Mouse (Mus musculus): ENCODE results near the gene Iqschfp.

The Iqschfp gene

GRCm38 (mm10) chr3:68572249-68573225 is 680.5 kb downstream of the Iqschfp start:
- DNase-seq (ENCODE audit: low spot score in 2 of 2), result no peak

DNA sequence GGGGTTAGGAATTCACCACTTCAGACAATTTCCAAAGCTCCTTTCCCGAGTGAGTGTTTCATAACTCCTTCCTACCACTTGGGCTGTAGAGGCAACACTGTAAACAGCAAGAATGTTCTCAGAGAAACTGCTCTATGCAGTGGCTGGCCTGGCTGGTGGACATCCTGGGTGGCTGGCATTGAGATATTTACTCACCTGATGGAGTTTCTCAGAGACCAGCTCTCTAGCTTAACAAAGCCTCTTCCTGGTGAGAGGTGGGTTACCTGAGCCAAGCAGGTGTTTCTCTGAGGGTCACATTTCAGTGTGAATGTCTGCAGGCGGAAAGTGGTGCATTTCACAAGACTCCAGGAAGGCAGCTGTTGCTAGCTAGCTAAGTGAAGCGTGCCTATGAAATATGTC is 681.2 kb downstream of the Iqschfp start:
- no peak for DNase-seq (ENCODE audit: low spot score in 2 of 2)

- DNase-seq (ENCODE audit: low spot score in 2 of 2), result no peak
These were observed 682.1 kb downstream of the Iqschfp start for GRCm38 (mm10) chr3:68574097-68574496.

DNA sequence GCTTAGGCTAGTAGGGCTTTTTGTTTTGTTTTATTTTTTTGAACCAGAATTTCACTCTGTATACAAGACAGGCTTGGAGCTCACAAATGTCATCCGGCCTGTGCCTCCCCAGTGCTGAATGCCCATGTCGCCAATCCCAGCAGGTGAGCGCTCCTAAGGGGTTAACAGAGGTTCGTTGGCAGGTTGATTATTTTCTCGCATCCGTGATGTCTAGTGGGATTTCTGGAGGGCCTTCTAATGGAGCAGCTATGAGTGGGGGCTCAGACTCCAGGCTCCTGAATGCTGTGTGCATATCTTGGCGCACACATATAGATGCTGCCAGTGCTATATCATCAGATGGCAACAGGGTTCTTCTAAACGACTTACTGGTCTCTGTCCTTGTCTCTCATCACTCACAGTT is 682.5 kb downstream of the Iqschfp start:
- no peak for DNase-seq (ENCODE audit: low spot score in 2 of 2)

DNA sequence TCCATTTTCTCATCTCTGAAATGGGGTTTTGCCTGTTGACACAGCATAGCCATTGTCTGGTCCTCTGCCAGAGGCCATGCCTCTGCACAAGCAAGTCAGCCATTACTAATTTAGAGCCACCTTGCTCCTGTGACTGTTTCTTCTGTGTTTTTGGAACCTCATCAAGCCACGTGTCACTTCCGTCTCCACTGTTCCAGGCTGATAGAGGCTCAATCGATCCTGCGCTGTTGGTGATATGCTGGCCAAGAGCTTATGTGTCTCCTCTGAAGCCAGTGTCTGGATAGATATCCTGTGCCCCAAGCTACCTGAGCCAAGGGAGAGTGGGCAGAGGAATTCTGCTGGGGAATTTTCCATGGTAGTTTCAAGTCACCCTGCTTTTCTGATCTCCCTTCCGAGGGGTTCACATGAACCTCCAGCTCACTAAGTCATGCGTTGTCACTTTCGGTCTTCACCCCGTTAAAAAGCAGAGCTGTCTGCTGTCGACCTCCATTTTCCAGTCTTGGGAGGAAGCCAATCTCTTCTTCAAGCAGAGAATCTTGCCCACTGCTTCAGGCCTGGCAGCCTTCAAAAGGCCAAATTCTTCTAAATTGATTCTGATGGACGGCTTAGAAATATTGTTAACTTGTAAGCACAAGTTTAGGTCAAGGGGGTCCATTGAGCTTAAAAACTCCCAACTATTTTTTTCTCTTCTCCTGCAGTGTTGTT is 683.8 kb downstream of the Iqschfp start:
- DNase-seq (ENCODE audit: low spot score in 2 of 2), result no peak

DNA sequence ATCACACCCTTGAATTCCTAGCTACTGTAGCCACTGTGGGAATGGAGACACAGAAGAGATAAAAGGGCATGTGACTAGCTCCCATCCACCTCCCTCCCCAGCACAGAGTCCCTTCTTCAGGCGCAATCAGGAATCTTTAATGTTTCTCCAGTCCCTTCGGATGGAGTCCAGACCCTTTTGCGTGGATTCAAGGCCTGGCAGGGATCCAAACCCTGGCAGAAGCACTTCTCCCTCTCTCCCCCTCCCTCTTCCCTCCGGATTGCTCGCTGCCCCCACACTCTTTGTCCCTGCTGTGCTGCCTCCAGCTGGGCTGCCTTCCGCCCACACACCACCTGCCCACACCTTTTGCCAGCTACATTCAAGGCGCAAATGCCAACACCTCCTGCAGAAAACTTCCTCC is 684.4 kb downstream of the Iqschfp start:
- DNase-seq (ENCODE audit: low spot score in 2 of 2), result no peak

- DNase-seq (ENCODE audit: low spot score in 2 of 2), result no peak
These were observed 684.9 kb downstream of the Iqschfp start for GRCm38 (mm10) chr3:68576948-68577347.

DNA sequence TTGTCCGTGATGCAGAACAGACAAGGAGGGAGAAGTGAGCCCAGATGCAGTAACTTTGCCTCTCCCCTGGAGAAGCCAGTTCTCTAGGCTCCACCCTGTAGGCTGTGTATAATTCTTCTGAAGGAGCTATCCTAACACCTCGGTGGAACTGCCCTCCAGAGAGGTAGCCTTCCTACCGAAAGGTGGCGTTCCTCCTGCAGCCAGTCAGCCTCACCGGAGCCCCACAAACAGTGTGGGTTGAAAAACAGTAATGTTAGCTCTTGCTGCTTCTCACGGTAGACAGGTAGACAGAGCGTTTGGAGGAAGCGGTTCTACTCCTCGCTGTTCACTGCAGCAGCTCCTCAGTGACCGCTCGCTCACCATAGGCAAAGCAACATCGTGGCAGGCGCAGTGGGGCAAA is 689.6 kb downstream of the Iqschfp start:
- DNase-seq (ENCODE audit: low spot score in 2 of 2), result no peak

DNA sequence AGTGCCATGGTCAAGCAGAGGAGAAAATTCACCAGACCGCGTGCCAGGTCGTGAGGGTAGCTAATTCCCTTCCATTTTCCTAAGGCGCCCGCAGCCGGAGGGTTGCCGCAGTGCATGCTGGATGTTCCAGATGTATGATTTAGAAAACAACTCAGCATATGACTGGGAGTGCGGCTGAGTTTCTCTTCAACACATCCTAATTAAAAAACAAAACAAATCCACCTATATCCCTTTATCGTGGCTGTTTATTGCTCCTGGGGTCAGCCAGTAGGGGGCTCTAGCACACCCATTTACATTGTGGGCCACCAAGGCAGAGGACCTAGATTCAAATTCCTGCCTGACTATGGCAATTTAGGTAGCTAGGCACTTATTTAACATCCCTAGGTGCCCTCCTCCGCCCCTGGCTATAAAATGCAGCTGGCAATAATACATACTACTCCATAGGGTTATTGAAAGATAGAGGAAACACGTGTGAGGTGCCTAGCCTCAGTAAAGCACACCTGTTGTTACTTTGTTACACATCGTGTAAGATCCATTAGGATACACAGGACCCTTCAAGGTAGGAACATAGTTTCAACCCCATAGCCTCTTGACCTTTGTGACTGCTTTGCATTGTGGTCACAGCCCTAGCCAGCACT is 690.2 kb downstream of the Iqschfp start:
- DNase-seq (ENCODE audit: low spot score in 2 of 2), result no peak

DNA sequence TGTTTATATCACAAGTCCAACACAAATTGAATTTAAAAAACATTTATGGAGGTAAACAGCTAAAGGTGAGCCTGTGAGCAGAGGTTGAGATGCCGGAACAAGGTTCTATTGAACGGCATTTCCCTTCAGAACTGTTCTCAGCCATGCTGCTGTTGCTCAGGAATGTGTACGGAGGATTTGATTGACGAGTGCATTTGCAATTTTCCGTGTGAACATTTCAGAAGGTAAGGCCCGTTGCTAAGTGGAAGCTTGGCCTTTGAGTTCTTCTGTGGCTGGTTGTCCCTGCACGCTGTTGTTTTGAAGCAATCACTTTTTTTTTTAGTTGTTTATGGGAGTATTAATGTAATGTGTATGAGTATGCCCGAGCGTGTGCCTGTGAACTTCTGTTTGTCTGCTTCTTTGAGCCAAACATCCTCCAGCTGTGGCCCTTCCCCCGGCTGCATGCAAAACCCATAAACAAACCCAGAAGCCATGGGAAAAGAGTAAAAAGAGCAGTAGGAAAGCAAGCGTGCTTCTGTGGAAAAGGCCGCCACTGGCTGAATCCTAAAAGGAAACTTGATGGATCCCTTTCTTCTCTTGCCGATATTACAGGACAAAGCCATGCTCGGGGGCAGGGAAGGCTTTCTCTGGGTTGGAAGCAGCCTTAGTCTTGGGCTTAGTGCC is 691.1 kb downstream of the Iqschfp start:
- no peak for DNase-seq (ENCODE audit: low spot score in 2 of 2)

GRCm38 (mm10) chr3:68583771-68584511 is 691.9 kb downstream of the Iqschfp start:
- DNase-seq (ENCODE audit: low spot score in 2 of 2), result no peak

GRCm38 (mm10) chr3:68585213-68585612 is 693.2 kb downstream of the Iqschfp start:
- no peak for DNase-seq (ENCODE audit: low spot score in 2 of 2)

DNA sequence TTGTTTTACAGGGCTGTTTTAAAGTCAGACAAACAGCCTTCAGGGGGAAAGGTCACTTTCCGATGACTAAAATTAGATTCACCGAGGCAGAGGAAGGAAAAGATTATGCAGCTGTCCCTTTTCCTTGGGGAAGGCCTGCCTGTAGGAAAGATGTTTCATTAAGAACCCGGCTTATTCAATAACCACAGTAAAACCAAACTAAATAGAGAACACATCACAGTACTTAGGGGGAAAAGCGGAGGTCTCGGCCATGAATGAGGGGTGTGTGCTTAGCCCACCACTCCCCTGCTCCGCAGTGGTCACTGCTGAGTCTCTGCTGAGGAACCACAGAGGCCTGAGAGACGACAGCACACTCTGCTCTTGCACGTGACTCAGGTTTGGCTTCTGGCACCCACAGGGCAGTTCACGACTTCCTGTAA is 694.6 kb downstream of the Iqschfp start:
- DNase-seq (ENCODE audit: low spot score in 2 of 2), result no peak

GRCm38 (mm10) chr3:68587567-68588245 is 695.7 kb downstream of the Iqschfp start:
- no peak for DNase-seq (ENCODE audit: low spot score in 2 of 2)

GRCm38 (mm10) chr3:68589220-68589840 is 697.3 kb downstream of the Iqschfp start:
- no peak for DNase-seq (ENCODE audit: low spot score in 2 of 2)

DNA sequence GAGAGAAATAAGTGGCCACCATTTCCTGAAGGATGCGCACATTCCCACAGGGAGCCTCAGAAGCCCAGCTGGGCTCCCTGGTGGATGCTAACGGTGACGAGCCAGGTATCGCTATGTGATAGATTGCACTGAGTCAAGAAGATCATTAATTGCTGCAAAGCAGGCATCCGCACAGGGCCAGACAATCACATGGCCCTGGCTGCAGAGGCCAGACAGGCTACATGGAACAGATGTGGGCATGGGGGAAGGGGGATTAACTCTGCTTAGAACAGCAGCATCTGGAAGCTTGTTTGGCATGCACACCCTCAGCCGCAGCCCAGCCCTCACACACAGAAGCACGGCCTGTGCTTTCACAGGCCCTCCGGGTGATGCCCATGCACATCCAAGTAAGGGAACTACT is 698.4 kb downstream of the Iqschfp start:
- no peak for DNase-seq (ENCODE audit: low spot score in 2 of 2)

DNA sequence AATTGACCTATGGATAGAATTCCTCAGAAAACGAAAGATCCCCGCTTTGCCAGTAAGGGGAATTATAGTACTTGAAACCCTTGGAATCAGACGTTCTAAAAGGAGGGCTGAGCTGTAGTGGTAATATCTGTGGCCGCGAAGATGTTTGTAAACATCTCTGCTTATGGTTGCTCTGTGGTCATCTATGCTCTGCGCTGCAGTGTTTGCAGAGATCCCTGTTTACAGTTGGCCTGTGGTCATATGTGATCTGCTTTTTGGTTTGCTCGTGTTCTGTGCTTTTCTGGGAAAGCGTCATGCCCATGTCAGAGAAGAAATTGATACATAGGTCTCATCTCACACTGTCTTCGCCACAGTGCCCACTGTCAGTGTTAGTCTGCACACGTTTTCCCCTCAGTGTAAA is 700.5 kb downstream of the Iqschfp start:
- no peak for DNase-seq (ENCODE audit: low spot score in 2 of 2)

DNA sequence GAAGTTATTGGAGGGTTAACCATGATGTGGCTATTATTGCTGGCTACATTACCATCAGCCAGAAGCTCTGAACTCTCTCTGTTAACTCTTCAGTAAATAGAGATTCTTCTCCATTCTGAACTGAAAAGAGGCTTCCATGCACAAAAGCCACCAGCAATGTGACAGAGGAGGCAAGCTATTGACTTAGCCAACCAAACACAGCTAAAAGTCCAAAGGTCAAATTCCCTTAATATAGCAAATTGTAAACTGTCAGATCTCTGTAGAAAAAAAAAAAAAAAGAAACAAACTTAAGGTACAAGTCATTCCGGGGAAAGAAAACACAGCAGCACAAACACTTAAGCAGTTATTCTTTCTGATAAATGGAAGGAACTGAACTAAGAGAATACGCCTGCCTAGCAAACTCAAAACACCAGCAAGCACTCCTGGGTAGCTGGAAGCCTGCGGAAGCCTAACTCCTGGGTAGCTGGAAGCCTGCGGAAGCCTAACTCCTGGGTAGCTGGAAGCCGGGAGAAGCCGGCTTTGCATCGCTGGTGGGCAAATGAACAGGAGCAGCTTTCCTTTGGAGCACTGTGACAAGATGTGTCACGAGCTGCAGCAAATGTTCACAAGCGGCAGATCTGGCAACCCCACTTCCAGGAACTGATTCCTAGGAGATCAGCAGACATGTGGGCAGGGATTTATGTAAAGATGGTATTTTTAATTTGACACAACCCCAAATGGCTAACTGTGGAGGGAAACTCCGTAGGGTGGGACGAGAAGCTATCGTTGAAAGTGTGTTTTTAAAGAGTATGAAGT is 701.2 kb downstream of the Iqschfp start:
- no peak for DNase-seq (ENCODE audit: low spot score in 2 of 2)

DNA sequence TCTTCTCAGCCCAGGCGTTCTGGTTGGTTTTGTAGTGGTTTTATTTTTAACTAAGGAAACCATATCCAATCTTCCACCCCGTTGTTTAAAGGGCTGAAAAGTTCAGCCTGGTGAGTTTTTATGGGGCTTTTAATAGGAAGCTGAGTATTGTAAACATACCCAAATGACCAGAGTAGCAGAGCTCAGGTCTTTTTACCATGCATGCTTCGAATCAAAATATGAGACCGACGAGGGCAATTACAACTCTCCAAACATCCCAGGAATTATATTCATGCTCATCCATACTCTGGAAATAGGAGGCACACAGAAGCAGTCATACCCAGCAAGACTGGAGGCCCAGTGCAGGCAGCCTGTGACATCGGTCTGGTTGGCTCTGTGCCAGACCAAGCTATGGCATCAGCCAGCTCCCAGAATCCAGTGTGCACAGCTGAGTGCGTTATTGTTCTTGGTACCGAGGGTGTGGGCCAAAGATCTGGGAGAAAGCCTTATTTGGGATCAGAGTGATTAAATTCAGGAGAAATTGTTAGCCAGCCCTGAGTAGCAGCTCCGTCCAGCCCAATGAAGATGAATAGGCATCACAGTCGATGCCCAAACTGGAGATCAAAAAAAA is 703.4 kb downstream of the Iqschfp start:
- no peak for DNase-seq (ENCODE audit: low spot score in 2 of 2)

All from spleen, postnatal 10 days (tissue).